Mouse (Mus musculus): Measurements from ENCODE around the gene Lif. TPM values are rescaled to one million over a fixed set of nuclear protein-coding genes. Genes with fewer than 3 reads are reported as not detected.

Lif gene
- polyA plus RNA-seq, 1 experiment: 0.95 TPM

- WGBS: 83% methylated on average over 14 of the region's 14 CpGs
- Histone ChIP-seq H3K27me3 (ENCODE audit: control insufficient read depth, insufficient read depth, low read length) (no peaks in the 10 kb centered on the region), H3K36me3 (ENCODE audit: control insufficient read depth, insufficient read depth, low read length) (no peaks in the 10 kb centered on the region), H3K4me3 (ENCODE audit: extremely low read depth, insufficient read depth, insufficient read length) (no peak overlapping the region), H3K4me1 (ENCODE audit: control insufficient read depth, insufficient read depth, insufficient read length) (no peaks in the 10 kb centered on the region), H3K27ac (ENCODE audit: insufficient read depth, low read length) (no peak overlapping the region)
- TF ChIP-seq CTCF (IDR thresholded peaks at IDR 0.05; ENCODE audit: extremely low read depth, insufficient read depth, insufficient read length, insufficient replicate concordance) (no peak), POLR2A (IDR thresholded peaks at IDR 0.05; ENCODE audit: low read depth, low read length) (no peak)
- DNase-seq (ENCODE audit: low read depth in 1 of 2, low spot score in 2 of 2): no peak
These were observed 62.0 kb downstream of the Lif start for GRCm38 (mm10) chr11:4319212-4319955.

- 93% methylated on average over 4 of the region's 4 CpGs for WGBS
- H3K27me3 ChIP-seq (ENCODE audit: control insufficient read depth, insufficient read depth, low read length): no peaks in the 10 kb centered on the region
- no peak for DNase-seq (ENCODE audit: low read depth in 1 of 2, low spot score in 2 of 2)
These were observed 63.5 kb downstream of the Lif start for GRCm38 (mm10) chr11:4320876-4321275.

More at GRCm38 (mm10) chr11:4320876-4321275, 63.5 kb downstream of the Lif start:
- no peak overlapping the region for H3K27ac ChIP-seq (ENCODE audit: insufficient read depth, low read length)
- no peak overlapping the region for H3K4me3 ChIP-seq (ENCODE audit: extremely low read depth, insufficient read depth, insufficient read length)
- no peak for TF ChIP-seq CTCF (IDR thresholded peaks at IDR 0.05; ENCODE audit: extremely low read depth, insufficient read depth, insufficient read length, insufficient replicate concordance)
- no peaks in the 10 kb centered on the region for H3K36me3 ChIP-seq (ENCODE audit: control insufficient read depth, insufficient read depth, low read length)
- H3K4me1 ChIP-seq (ENCODE audit: control insufficient read depth, insufficient read depth, insufficient read length): no peaks in the 10 kb centered on the region

Other genes starting within 250 kb of the Lif start
- gene Sec14l4, start 226.1 kb upstream of the Lif start, polyA plus RNA-seq (2012; rRNA removed): 0.07 and 0.22 TPM in 2 replicates
- not detected in 2 replicates for gene Sec14l3, start 192.7 kb upstream of the Lif start, polyA plus RNA-seq (2012; rRNA removed)
- 5.1 and 6.2 TPM in 2 replicates for gene Mtfp1, start 162.1 kb upstream of the Lif start, polyA plus RNA-seq (2012; rRNA removed)
- gene Sec14l2, start 134.1 kb upstream of the Lif start, polyA plus RNA-seq (2012; rRNA removed): 1.9 and 2.9 TPM in 2 replicates
- 20.6 and 26.2 TPM in 2 replicates for gene Rnf215, start 122.4 kb upstream of the Lif start, polyA plus RNA-seq (2012; rRNA removed)
- gene Ccdc157, start 97.3 kb upstream of the Lif start, polyA plus RNA-seq (2012; rRNA removed): 4.3 and 4.4 TPM in 2 replicates
- 27.9 and 31.9 TPM in 2 replicates for gene Sf3a1, start 97.2 kb upstream of the Lif start, polyA plus RNA-seq (2012; rRNA removed)
- 46.7 and 53.9 TPM in 2 replicates for gene Tbc1d10a, start 70.8 kb upstream of the Lif start, polyA plus RNA-seq (2012; rRNA removed)
- gene Castor1, start 39.3 kb upstream of the Lif start, polyA plus RNA-seq (2012; rRNA removed): 9.9 and 11.4 TPM in 2 replicates
- gene Osm, start 21.1 kb upstream of the Lif start, polyA plus RNA-seq (2012; rRNA removed): 3.3 and 3.7 TPM in 2 replicates
- gene Hormad2, start 183.5 kb downstream of the Lif start, polyA plus RNA-seq (2012; rRNA removed): 0.05 TPM in 1 of 2 replicates, not detected in the other